Mouse (Mus musculus): ENCODE results near the gene Ccdc117.

GRCm38 (mm10) chr11:5530717-5531116 lies 11.3 kb downstream of the Ccdc117 start:
- TF ChIP-seq CTCF (IDR thresholded peaks at IDR 0.05; ENCODE audit: low read depth) (no peak), EP300 (IDR thresholded peaks at IDR 0.05; ENCODE audit: low read depth) (no peak)

All from heart, postnatal 0 days (tissue).